Mouse (Mus musculus): ENCODE results near the gene Dkk3. TPM values are rescaled to one million over a fixed set of nuclear protein-coding genes. Genes with fewer than 3 reads are reported as not detected.
A peak's percentile ranks its signal among the peaks of the same experiment; 100 is the strongest.

Gene Dkk3
- polyA plus RNA-seq, 1 experiment from 2014 or later: 32.8 TPM

GRCm38 (mm10) chr7:112164430-112164829 is 5.6 kb upstream of the Dkk3 start:
- H3K4me3 ChIP-seq: no peak overlapping the region
- no peak for ATAC-seq (ENCODE audit: low FRiP score, low read depth)
- H3K4me2 ChIP-seq: no peak overlapping the region
- no peaks in the 10 kb centered on the region; the same call in 1 of the 2 replicates for H3K4me1 ChIP-seq (replicated peaks)
- 90% methylated on average over 3 of the region's 3 CpGs for WGBS
- no peak overlapping the region for H3K27ac ChIP-seq (replicated peaks)
- H3K9me3 ChIP-seq: no peaks in the 10 kb centered on the region
- H3K27me3 ChIP-seq: 0 out of 2 replicates have a peak, but pooled peaks cover 4% of the 10 kb centered on the region
- H3K9ac ChIP-seq: no peak overlapping the region
- no peaks in the 10 kb centered on the region for H3K36me3 ChIP-seq

GRCm38 (mm10) chr7:112159835-112160234 is 978 bp upstream of the Dkk3 start:
- Histone ChIP-seq H3K9me3 (no peaks in the 10 kb centered on the region), H3K4me3 (no peak overlapping the region), H3K4me1 (replicated peaks) (peaks cover 25% of the 10 kb centered on the region), H3K27me3 (0 out of 2 replicates have a peak, but pooled peaks cover 8% of the 10 kb centered on the region), H3K27ac (replicated peaks) (no peak overlapping the region), H3K36me3 (no peaks in the 10 kb centered on the region), H3K4me2 (no peak overlapping the region), H3K9ac (no peak overlapping the region)
- 28% methylated on average over 6 of the region's 6 CpGs for WGBS
- no peak for ATAC-seq (ENCODE audit: low FRiP score, low read depth)

GRCm38 (mm10) chr7:112158316-112158741 is 528 bp downstream of the Dkk3 start:
- H3K27ac ChIP-seq (replicated peaks): peak overlapping the region; percentile 40; the same call in 1 of the 2 replicates
- WGBS: 2% methylated on average over 23 of the region's 23 CpGs
- 0 out of 2 replicates have a peak, but pooled peaks cover 8% of the 10 kb centered on the region for H3K27me3 ChIP-seq
- H3K36me3 ChIP-seq: no peaks in the 10 kb centered on the region
- H3K9me3 ChIP-seq: no peaks in the 10 kb centered on the region
- H3K4me3 ChIP-seq: peak overlapping the region; percentile 45
- ATAC-seq (ENCODE audit: low FRiP score, low read depth): peak; percentile 43; the same call in 1 of the 2 replicates
- peak overlapping the region; percentile 59 for H3K4me2 ChIP-seq
- peak overlapping the region; percentile 35 for H3K9ac ChIP-seq
- H3K4me1 ChIP-seq (replicated peaks): peaks cover 31% of the 10 kb centered on the region

- peaks cover 31% of the 10 kb centered on the region for H3K4me1 ChIP-seq (replicated peaks)
- H3K27me3 ChIP-seq: 0 out of 2 replicates have a peak, but pooled peaks cover 8% of the 10 kb centered on the region
- peak overlapping the region; percentile 40; the same call in 1 of the 2 replicates for H3K27ac ChIP-seq (replicated peaks)
- ATAC-seq (ENCODE audit: low FRiP score, low read depth): peak; percentile 49; the same call in 1 of the 2 replicates
- H3K4me2 ChIP-seq: peak overlapping the region; percentile 59
- no peaks in the 10 kb centered on the region for H3K36me3 ChIP-seq
- H3K4me3 ChIP-seq: peak overlapping the region; percentile 45
- H3K9ac ChIP-seq: peak overlapping the region; percentile 35
- H3K9me3 ChIP-seq: no peaks in the 10 kb centered on the region
- WGBS: 10% methylated on average over 23 of the region's 23 CpGs
Observed at GRCm38 (mm10) chr7:112157584-112158315, 1.1 kb downstream of the Dkk3 start.

- Histone ChIP-seq H3K27me3 (0 out of 2 replicates have a peak, but pooled peaks cover 8% of the 10 kb centered on the region), H3K4me2 (no peak overlapping the region), H3K9me3 (no peaks in the 10 kb centered on the region), H3K27ac (replicated peaks) (no peak overlapping the region), H3K9ac (no peak overlapping the region), H3K36me3 (no peaks in the 10 kb centered on the region), H3K4me3 (no peak overlapping the region), H3K4me1 (replicated peaks) (peaks cover 31% of the 10 kb centered on the region)
- ATAC-seq (ENCODE audit: low FRiP score, low read depth): no peak
- 72% methylated on average over 1 of the region's 1 CpGs for WGBS
Observed at GRCm38 (mm10) chr7:112155194-112155593, 3.7 kb downstream of the Dkk3 start.

GRCm38 (mm10) chr7:112154445-112154844 is 4.4 kb downstream of the Dkk3 start:
- no peak for ATAC-seq (ENCODE audit: low FRiP score, low read depth)
- Histone ChIP-seq H3K4me2 (no peak overlapping the region), H3K27me3 (0 out of 2 replicates have a peak, but pooled peaks cover 4% of the 10 kb centered on the region), H3K4me1 (replicated peaks) (peaks cover 31% of the 10 kb centered on the region), H3K9me3 (no peaks in the 10 kb centered on the region), H3K36me3 (no peaks in the 10 kb centered on the region), H3K9ac (no peak overlapping the region), H3K4me3 (no peak overlapping the region), H3K27ac (replicated peaks) (no peak overlapping the region)
- WGBS: 66% methylated on average over 4 of the region's 4 CpGs

- 90% methylated on average over 10 of the region's 10 CpGs for WGBS
- H3K36me3 ChIP-seq: no peaks in the 10 kb centered on the region
- no peak overlapping the region for H3K9ac ChIP-seq
- H3K4me1 ChIP-seq (replicated peaks): peaks cover 4% of the 10 kb centered on the region
- no peak overlapping the region for H3K27ac ChIP-seq (replicated peaks)
- no peaks in the 10 kb centered on the region for H3K27me3 ChIP-seq
- H3K4me2 ChIP-seq: no peak overlapping the region
- H3K4me3 ChIP-seq: no peak overlapping the region
- ATAC-seq (ENCODE audit: low FRiP score, low read depth): no peak
- no peaks in the 10 kb centered on the region for H3K9me3 ChIP-seq
Observed at GRCm38 (mm10) chr7:112149113-112149512, 9.7 kb downstream of the Dkk3 start.

GRCm38 (mm10) chr7:112147979-112148378 is 10.9 kb downstream of the Dkk3 start:
- Histone ChIP-seq H3K9me3 (no peaks in the 10 kb centered on the region), H3K4me3 (no peak overlapping the region), H3K27me3 (no peaks in the 10 kb centered on the region), H3K9ac (no peak overlapping the region), H3K27ac (replicated peaks) (no peak overlapping the region), H3K36me3 (no peaks in the 10 kb centered on the region), H3K4me2 (no peak overlapping the region), H3K4me1 (replicated peaks) (peaks cover 8% of the 10 kb centered on the region)
- ATAC-seq (ENCODE audit: low FRiP score, low read depth): no peak
- WGBS: 73% methylated on average over 2 of the region's 2 CpGs

GRCm38 (mm10) chr7:112144646-112145179 is 14.1 kb downstream of the Dkk3 start:
- no peak overlapping the region for H3K4me3 ChIP-seq
- peaks cover 11% of the 10 kb centered on the region for H3K4me1 ChIP-seq (replicated peaks)
- ATAC-seq (ENCODE audit: low FRiP score, low read depth): no peak
- H3K9me3 ChIP-seq: no peaks in the 10 kb centered on the region
- H3K4me2 ChIP-seq: no peak overlapping the region
- no peaks in the 10 kb centered on the region for H3K36me3 ChIP-seq
- H3K27me3 ChIP-seq: no peaks in the 10 kb centered on the region
- WGBS: 60% methylated on average over 11 of the region's 11 CpGs
- H3K9ac ChIP-seq: no peak overlapping the region
- no peak overlapping the region for H3K27ac ChIP-seq (replicated peaks)

GRCm38 (mm10) chr7:112143978-112144377 is 14.9 kb downstream of the Dkk3 start:
- no peaks in the 10 kb centered on the region for H3K36me3 ChIP-seq
- H3K9ac ChIP-seq: no peak overlapping the region
- 46% methylated on average over 4 of the region's 4 CpGs for WGBS
- H3K27me3 ChIP-seq: no peaks in the 10 kb centered on the region
- no peaks in the 10 kb centered on the region for H3K9me3 ChIP-seq
- no peak overlapping the region for H3K27ac ChIP-seq (replicated peaks)
- H3K4me3 ChIP-seq: no peak overlapping the region
- ATAC-seq (ENCODE audit: low FRiP score, low read depth): peak; percentile 28; the same call in 1 of the 2 replicates
- peaks cover 11% of the 10 kb centered on the region for H3K4me1 ChIP-seq (replicated peaks)
- H3K4me2 ChIP-seq: no peak overlapping the region

- Histone ChIP-seq H3K4me3 (no peak overlapping the region), H3K27me3 (no peaks in the 10 kb centered on the region), H3K36me3 (no peaks in the 10 kb centered on the region), H3K27ac (replicated peaks) (0 out of 2 replicates have a peak overlapping the region, but pooled peaks have one; percentile 24), H3K4me2 (no peak overlapping the region), H3K4me1 (replicated peaks) (peaks cover 11% of the 10 kb centered on the region), H3K9ac (no peak overlapping the region), H3K9me3 (no peaks in the 10 kb centered on the region)
- no peak for ATAC-seq (ENCODE audit: low FRiP score, low read depth)
- 28% methylated on average over 7 of the region's 7 CpGs for WGBS
Observed at GRCm38 (mm10) chr7:112143090-112143500, 15.8 kb downstream of the Dkk3 start.

GRCm38 (mm10) chr7:112142616-112143015 is 16.2 kb downstream of the Dkk3 start:
- H3K9ac ChIP-seq: no peak overlapping the region
- H3K4me1 ChIP-seq (replicated peaks): peaks cover 11% of the 10 kb centered on the region
- H3K27me3 ChIP-seq: no peaks in the 10 kb centered on the region
- H3K4me2 ChIP-seq: no peak overlapping the region
- H3K9me3 ChIP-seq: no peaks in the 10 kb centered on the region
- no peak for ATAC-seq (ENCODE audit: low FRiP score, low read depth)
- WGBS: 64% methylated on average over 3 of the region's 3 CpGs
- no peak overlapping the region for H3K27ac ChIP-seq (replicated peaks)
- no peaks in the 10 kb centered on the region for H3K36me3 ChIP-seq
- H3K4me3 ChIP-seq: no peak overlapping the region
